Mouse (Mus musculus) hindlimb bud, embryonic 11.5 days (tissue): Measurements from ENCODE around the gene Rnf39.
"Not testable (repeated sequence)": the region's sequence is repeated elsewhere in the genome, so short reads cannot be mapped to it uniquely, and the experiment has no call there.

Experiments used
- DNase-seq: peaks from one replicate; pipeline ENCODE4 v3.0.0-alpha.2; 2012; ENCODE audit warnings: low read depth, low spot score; ENCODE audit errors: extremely low spot score

Gene Rnf39

DNA sequence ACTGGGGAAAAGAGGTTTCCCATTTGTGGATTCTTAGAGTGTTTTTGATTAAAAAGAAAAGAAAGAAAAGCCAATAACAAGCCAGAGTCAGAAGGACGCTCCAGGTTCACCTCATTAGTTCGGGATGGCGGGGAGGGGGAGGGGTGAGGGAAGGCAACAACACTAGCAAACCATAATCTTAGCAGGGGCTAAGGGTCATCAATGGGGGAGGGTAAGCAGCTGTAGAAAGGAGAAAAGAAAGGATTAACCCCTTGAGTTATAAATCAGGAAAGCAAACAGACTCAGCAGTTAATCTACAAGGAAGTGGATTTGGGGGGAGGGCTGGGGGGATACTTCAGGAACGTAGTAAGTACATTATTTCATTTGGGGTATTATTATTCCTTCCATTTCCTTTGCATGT is 39.1 kb downstream of the Rnf39 start:
- DNase-seq: no peak

DNA sequence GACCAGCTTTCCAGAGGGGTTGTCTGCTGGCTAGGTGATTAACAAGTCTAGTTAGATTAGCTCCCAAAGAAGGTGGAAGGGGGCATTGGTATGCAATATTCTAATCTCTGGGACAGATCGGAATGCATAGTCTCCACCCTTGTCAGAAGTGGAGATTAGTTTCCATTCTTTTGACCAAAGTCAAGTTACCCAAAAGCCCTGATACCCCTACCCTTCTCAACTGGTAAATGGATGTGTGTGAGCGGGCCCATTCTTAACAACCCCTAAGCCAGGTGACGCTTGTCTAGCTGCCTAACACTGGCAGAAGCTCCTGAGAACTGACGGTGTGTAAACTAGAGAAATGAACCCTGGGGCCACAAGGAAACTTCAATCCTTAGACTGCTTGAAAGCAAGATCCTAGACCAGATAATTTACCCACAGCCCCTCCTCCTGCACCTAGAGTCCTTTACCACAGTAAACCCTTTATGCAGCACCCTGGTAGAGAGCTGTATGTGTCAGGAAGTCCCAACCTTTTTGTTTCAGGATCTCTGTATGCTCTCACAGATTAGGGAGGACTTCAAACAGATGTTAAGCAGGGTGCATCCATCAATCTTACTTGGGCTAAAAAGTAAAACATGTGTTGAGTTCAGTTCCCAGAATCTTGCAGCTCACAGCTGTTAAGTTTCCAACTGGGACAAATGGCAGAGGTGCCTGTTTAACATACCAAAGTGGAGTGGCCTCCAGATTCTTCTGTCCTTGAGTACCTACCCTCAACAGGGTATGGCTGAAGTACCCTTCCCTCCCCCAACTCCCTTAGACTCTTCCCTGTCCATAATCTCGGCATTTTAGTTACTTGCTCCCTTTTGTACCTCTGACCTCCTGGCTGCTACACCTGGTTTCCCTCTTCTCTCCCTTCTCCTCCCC is 39.8 kb downstream of the Rnf39 start:
- no peak for DNase-seq

DNA sequence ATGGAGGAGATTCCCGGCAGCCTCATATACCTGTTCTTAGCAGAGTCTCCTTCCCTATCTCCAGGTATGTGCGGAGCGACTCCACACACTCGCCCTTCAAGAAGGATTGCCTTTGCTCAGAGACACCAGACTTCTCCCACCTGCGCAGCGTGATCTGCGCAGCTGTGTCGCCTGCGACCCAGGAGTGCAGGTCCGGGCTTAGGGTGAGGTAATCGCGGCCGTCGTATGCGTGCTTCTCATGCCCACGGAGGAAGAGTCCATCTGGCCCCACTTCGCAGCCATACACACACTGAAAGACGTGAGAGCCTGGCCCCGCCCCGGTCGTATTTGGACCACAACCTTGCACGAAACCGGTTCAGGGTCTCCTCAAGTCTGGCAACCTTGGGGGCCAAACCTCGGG is 45.8 kb downstream of the Rnf39 start:
- no peak for DNase-seq

DNA sequence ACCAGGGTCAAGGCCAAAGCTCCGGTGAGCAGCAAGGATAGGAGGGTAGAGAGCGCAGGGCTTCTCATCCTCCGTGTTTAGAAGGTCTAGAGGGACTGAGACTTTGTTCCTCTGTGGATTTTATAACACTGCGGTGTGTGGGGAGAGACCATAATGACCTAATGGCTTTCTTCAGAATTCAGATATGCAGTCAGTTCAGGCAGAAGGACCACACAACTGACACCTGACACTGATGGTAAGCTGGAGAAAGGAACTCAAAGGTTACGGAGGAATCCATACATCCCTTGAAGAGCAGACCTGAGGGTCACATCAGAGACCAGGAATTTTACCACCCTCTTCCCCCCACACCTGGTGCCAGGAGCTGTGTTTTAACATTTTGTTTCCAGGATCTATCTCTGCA is 46.7 kb downstream of the Rnf39 start, which contains the start of gene H2-M5:
H2-M5 (minus strand) TSS at position 101 of the 400 bp plus-strand sequence.
- DNase-seq: no peak

DNA sequence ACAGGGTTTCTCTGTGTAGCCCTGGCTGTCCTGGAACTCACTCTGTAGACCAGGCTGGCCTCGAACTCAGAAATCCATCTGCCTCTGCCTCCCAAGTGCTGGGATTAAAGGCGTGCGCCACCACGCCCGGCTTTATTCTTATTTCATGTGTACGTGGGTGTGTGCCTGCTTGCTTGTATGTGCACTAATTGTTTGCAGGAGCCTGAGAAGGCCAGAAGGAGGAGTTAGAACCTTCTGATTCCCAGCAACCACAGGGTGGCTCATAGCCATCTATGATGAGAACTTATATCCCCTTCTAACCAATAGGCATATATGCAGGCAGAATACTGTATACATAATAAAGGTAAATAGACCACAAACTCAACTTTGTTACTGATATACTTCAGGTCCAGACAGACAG is 47.9 kb downstream of the Rnf39 start:
- not testable (repeated sequence) for DNase-seq

DNA sequence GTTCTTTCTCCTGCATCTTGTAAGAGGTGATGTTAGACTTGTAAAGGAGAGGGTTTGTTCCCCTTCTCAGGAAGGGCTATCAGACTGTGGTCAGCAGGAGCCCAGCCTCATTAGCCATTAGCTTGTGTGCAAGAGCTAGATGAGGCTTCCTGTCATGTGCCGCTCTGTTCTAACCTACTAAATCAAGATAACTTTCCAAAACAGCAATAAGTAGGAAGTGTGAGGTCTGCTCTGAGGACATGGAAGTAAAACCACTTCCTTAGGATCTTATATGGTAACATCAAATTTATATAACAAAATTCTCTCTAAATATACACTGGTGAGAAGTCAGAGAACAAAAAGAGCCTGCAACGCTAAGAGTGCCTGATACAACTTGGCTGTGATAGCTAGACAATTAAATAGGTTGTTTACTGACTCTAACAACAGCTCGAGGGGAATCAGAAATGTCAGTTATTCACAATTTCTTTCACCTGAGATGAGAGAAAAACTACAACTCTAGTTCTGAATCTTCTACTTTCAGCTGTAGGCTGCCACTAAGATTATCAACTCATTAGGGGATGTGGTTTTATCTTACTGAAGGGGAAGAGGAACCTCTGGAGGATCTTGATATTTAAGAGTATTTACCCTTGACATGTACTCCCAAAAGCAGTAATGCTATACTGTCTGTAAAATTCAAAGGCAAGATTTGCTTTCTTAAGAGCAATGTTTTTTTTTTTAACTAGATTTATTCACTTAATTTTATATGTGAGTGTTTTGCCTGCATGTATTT is 49.8 kb downstream of the Rnf39 start:
- DNase-seq: no peak

DNA sequence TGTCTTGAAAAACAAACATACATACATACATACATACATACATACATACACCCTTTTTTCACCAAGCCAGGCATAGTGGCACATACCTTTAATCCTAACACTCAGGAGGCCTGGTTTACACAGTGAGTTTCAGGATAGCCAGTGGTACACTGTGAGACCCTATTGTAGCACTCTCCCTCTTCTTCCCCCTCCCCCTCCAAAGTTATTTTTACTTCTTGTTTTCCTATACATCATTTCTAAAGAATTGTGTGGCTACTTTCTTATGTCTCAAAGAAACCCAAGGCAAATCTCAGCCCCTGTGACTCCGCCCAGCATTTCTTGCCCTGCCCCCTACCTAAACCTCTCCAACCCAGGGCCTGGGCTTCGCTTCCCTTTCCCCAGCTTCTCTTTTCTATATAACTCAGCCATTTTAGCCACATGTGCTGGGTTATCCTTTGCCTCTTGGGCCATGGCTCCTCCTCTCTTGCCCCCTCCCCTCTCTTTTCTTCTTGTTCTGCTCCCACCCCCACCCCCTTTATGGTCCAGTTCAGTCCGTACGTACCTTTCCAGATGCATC is 51.1 kb downstream of the Rnf39 start:
- DNase-seq: no peak

DNA sequence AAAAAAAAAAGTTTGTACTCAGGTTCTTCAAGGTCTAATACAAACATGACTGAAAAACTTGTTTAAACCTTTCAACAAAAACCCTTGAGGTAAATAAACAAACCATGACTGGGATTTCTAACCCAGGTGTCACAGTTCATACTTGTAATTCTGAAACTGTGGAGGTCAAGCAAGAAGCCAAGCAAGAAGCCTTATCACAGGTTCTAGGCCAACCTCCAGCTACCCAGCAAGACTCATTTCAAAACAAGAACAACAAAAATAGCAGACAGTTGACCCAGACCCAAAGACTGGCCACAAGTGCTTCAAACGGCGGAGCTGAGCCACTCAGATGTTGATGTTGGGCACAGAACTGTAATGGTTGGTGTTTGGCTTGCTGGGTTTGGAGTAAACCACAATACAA is 51.8 kb downstream of the Rnf39 start:
- DNase-seq: no peak

DNA sequence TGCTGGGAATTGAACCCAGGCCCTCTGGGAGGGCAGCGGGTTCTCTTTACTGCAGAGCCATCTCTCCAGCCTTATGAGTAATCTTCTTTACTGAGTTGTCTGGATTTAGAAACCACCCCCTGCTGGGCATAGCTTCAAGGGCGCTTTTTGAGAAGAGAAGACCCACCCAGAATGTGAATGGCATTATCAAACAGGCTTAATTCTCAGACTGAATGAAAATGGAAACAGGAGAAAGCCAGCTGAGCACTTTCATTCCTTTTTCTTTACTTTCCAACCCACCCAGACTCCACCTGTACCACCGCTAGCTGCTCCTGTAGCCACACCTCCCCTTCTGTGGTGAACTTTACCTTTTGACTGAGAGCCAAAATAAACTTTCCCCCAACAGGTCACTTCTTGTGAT is 52.7 kb downstream of the Rnf39 start:
- no peak for DNase-seq

DNA sequence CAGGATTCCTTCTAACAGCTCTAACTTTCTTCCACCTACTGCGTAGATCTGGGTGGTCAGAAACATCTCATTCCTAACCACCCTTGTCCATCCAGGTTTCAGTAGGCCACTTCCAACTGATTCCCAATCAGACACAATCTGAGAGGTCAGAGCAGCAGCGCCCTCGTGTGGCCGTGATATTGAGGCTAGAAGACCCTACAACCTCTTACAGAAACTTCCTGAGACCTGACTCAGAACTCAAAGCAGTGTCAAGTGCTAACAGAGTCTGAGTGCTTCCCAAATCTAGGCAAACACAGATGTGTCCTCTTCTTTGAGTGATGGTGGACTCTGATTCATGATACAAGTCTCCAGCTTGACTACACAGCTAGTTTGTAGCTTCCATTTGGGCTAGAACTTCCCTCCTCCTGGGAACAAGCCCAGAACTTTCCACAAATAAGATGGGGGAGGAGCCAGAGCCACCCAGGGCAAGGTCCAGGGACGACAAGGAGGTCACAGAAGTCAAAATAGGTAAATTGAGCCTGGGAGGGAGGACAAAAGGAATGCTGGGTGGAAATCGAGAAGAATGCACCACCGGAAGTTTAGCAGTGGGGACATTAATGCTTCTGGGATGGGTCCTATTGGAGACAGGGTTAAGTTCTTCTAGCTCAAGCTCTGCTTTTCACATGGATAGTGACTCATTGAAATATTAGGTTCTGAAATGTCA is 54.5 kb downstream of the Rnf39 start:
- no peak for DNase-seq
